Mouse (Mus musculus): ENCODE data around the gene Rps6ka2.

DNA sequence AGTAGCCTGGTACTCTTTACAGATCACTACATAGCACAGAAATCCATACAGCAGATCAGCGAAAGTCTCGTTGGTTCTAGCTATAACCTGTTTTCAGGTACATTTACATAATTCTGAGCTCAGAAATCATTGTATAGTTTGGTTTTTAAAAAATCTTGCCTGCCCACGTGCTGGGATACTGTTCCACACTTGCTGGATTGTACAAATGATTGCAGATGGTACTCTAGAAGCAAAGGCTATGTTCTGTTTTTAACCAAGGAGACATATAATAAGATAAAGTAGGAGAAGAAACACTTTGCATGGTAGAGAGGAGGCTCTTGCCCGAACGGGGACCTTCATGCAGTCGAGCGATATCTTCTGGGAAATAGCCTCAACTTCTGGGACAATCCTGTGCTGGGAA, 17.3 kb upstream of the Rps6ka2 start:
- no peak for TF ChIP-seq CTCF (IDR thresholded peaks at IDR 0.05; ENCODE audit: low read depth, low read length)
- TF ChIP-seq GATA1 (IDR thresholded peaks at IDR 0.05; ENCODE audit: borderline replicate concordance, low read length) = no peak
- no peak for TF ChIP-seq TAL1 (conservative IDR thresholded peaks at IDR 0.05; ENCODE audit: low read depth, low read length)

Data from G1E (cell line).